Mouse (Mus musculus) MN1 (cell line): Measurements from ENCODE around the gene Sox10.

Source experiments
- DNase-seq: peaks from one replicate; pipeline ENCODE4 v3.0.0-alpha.2; 2016; ENCODE audit warnings: low spot score

Gene Sox10

DNA sequence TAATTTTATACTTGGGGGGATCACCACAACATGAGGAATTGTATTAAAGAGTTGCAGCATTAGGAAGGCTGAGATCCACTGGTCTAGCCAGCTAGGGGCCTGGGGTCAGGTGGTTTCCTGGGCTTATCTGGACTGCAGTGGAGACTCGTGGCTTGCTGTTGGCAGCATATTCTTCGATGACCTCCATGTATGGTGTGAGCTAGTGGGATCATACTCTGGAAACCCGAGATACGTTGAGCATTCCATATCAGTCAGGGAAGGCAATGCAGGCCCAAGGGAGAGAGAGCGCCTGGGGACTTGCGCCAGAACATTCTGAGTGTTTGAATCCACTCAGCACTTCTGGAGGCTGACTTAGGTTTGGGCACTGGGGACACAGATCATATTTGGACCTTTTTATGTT is 41.3 kb downstream of the Sox10 start:
- DNase-seq = no peak

DNA sequence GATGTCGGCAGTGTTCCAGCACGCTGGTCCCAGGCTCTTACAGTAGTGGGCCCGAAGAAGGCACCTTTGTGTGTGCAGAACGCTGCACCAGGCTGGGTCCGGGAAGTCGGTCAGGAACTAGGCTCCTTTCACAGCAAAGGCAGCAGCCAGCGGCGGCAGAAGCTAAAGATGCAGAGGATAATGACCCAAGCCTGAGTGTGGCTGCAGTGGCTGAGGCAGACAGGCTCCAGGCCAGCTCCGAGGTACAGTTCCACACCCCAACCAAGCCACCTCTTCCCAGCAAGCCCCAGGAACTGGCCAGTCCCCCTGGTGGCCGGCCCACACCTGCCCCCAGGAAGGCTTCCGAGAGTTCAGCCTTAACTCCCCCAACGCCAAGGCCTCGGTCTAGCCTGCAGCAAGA is 42.5 kb downstream of the Sox10 start:
- DNase-seq = no peak

DNA sequence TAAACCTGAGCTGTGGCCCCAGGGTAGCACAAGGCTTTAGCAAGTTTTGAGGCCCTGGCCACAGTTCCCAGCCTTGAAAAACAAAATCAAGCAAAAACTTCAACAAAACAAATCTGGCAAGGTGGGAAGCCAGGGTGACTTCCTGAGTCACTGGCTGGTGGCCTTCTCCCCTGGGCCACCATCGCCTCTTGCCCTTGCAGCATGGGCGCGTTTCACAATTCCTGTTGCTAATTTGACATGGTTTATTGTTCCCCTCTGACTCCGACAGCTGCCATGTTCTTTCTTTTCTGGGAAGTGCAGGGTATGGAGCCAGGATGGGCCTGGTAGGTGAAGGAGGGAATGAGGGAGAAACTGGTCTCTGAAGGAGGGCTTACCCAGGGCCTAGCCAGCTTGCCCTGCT is 42.9 kb downstream of the Sox10 start:
- DNase-seq = no peak

DNA sequence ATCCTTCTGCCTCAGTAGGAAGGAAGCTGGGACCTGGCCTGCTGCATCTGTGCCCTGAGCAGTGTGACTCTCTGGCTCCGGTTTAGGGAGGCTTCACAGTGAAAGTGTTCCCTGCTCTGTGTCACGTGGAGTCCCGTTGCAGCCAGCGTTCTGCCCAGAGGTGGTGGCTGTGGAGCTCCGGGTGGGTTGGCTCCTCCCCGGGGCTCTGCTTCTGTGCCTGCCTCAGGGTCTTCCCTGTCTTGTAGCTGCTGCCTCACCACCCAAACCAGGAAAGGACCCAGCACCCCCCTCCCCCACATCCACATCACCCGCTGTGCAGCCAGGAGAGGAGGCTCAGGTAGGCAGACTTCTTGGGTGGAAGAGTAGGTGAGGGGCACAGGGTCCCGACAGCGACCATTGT is 45.5 kb downstream of the Sox10 start:
- no peak for DNase-seq

DNA sequence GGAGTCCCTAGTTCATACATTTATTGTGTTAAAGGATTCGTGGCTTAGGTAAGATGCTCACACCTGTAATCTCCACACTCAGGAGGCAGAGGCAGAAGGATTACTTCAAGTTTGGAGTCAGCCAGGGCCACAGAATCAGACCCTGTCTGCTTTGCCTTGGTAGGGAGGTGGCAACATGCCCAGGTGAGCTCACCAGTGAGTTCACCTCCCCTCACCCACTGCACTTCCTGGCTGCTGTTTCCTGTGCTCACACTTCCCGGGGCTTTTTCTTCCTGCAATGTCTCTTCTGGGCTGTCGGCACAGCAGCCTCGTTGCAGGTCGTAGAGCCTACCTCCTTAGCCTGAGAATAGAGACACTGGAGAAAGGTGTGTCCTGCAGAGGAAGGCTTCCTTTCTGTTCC is 49.8 kb downstream of the Sox10 start:
- DNase-seq = no peak

DNA sequence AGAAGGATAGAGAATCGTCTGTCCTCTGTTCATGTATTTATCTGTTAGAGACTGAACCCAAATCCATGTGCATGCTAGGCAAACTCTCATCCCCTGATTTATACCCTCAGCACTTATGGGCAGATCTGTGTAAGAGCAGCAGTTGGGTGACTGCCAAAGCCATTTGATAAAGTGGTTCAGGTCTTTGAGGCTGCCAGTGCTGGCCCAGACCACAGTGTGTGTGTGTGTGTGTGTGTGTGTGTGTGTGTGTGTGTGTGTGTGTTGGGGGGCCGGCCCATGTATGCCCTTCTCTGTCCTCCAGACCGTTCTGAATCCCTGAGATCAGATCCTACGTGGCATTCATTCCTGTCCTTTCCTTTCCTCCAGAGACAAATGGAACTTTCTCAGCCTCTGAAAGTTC is 53.3 kb downstream of the Sox10 start:
- peak; percentile 84 for DNase-seq

DNA sequence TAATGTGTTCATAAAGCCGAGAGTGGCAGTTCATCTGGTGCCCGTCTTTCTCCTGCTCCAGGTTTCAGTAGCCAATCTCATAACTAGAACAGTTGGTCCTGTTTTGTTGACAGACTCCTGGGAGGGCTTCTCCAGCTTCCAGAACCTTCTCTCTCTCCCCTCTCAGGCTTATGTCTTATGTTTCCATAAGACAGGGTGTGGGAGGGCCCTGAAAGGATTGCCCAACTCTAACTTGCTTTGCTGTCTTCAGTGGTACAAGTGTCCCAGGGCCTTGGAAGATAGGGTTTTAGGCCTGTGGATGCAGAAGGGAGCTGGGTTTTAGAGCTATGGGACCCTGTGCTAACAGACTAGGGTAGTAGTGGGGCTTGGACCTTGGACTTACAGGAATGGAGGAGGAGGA is 54.5 kb downstream of the Sox10 start:
- no peak for DNase-seq

DNA sequence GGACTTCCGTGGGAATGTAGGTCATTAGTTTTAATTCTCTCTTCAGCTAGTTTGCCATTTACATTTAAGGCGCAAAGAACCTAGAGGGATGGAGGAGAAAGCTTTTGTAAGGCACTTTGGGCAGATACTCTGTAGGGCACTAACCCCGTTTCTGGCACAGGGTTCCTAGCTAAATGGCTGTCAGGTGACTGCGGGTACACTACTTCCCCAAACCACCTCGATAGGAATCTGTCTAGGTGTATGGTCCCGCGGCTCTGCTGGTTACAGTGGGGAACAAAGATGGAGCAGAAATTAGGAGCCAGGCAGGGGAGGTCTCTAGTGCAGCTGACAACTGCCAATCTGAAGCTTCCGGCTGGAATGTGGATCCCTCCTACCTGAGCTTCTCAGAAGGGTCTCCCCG is 55.0 kb downstream of the Sox10 start:
- DNase-seq = no peak

DNA sequence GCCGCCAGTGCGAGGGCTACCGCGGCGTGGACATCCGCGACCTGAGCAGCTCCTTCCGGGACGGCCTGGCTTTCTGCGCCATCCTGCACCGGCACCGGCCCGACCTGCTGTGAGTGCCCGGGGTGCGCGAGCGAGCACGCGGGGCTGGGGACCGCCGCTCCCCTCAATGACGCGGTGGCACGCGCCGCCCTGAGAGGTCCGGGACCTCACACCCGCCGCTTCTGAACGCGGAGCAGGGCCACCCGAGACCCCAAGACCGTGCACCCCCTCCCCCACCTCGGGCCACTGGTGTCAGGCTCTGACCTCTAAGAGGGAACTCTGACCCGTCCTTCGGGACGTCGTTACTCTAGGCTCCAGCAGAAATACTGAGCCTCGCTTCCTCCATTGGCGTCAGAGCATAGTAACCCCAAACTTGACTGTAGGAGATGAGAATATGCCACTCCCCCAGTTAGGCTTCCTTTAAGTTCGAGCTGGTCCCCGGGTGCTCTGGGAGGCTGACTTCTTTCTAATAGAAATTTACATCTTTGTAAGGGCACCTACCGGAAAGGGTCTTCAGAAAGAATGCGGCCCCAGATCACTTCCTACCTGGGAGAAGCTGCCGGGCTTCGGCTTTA is 55.6 kb downstream of the Sox10 start:
- peak; percentile 45 for DNase-seq

DNA sequence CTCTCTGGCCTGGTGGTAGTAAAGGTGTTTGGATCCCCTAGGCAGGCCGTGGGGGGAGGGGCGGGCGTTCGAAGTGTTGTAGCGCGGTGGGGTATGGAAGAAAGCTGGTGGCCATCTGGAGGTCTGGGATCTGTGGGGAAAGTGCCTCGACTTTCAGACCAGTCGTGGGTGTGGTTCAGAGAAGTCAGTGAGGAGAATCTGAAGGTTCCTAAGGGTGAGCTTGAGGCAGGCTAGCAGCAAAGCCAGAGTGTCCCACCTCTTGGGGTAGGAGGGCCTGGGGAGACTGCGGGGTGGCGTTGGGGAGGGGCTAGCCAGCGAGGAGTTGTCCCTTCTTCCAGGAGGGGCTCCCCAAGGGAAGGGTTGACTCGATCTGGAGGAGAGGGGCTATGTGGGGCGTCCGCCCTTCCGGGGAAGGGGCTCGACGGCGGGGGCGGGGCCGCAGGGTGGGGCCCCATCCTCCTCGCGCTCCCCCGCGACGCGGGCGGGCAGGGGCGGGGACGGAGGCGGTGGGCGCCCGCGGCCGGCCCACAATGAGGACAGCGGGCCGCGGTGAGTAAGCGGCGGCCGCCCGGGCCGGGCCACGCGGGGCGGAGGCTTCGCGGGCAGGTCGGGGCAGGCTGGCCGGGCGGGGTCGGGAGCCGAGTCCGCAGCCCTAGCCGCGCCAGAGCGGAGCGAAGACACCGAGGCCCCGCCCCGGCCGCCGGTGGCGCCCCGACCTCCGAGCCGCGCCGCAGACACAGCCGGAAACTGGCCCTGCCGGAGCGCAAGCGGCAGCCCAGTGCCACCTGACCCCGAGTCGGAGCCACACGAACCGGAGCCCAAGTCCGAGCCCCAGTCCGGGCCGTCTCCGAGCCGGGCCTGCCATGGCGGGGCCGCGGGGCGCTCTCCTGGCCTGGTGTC is 56.4 kb downstream of the Sox10 start, which contains the start of gene Micall1:
Gene Micall1, plus strand, starts transcription at position 478 of the 900 bp plus-strand sequence.
- DNase-seq = peak; percentile 91

DNA sequence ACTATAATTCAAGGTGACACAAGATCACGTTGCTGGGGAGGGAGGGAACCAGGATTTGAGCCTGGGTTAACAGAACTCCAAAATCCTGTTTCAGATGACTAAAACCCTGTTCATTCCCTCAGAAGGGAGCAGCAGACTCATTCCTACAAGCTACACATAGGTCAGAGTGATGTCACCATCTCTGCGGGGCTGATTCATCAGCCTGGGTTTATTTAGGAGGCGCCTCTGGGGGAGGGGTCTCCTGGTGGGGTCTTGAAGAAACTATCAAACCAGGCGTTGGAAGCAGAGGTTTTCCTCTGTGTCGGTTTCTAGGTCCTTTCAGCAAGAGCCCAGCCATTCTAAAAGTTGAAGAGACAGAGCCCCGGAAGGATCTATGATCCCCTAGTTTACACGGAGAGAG is 57.1 kb downstream of the Sox10 start:
- peak; percentile 83 for DNase-seq

DNA sequence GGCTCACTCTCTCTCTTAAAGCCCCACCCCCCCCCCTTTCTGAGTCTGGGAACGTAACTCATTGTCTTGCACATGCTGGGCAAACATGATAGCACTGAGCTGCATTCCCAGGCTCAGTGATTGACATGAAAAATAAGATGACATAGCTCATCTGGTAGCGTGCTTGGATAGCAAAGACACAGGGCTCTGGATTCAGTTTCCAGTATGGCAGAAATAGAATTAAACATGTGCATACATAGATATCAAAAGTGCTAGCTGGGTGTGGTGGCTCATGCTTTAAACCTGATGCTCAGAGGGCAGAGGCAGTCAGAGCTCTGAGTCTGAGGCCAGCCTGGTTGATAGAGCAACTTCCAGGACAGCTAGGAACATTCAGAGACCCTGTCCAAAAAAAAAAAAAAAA is 59.2 kb downstream of the Sox10 start:
- DNase-seq = no peak
